Mouse (Mus musculus): ENCODE results near the gene Pax9.

GRCm38 (mm10) chr12:56688482-56688840 lies 3.1 kb upstream of the Pax9 start:
- TF ChIP-seq POLR2AphosphoS2 (IDR thresholded peaks at IDR 0.05; ENCODE audit: low read depth, low read length) (no peak), ZC3H11A (IDR thresholded peaks at IDR 0.05; ENCODE audit: low read depth, low read length) (no peak), KAT2A (IDR thresholded peaks at IDR 0.05; ENCODE audit: insufficient replicate concordance, low read length) (no peak), HCFC1 (IDR thresholded peaks at IDR 0.05; ENCODE audit: low read depth, low read length) (no peak), CTCF (conservative IDR thresholded peaks at IDR 0.05 in 1 of 2, IDR thresholded peaks at IDR 0.05 in 1 of 2; ENCODE audit: low read depth in 2 of 2, low read length in 2 of 2) (no peak), MEF2A (IDR thresholded peaks at IDR 0.05; ENCODE audit: borderline replicate concordance, low read depth, low read length) (no peak), POLR2A (IDR thresholded peaks at IDR 0.05; ENCODE audit: low read depth, low read length) (no peak), MXI1 (IDR thresholded peaks at IDR 0.05; ENCODE audit: low read depth, low read length) (no peak), EP300 (IDR thresholded peaks at IDR 0.05; ENCODE audit: low read length) (no peak), TCF12 (IDR thresholded peaks at IDR 0.05; ENCODE audit: low read depth, low read length) (no peak), RCOR1 (conservative IDR thresholded peaks at IDR 0.05; ENCODE audit: low read depth, low read length) (no peak), USF2 (conservative IDR thresholded peaks at IDR 0.05; ENCODE audit: low read depth, low read length) (no peak), ZNF384 (IDR thresholded peaks at IDR 0.05; ENCODE audit: low read depth, low read length) (no peak)
